Mouse (Mus musculus) thymus, adult 2 months (tissue): ENCODE measurements around the gene Ankzf1. TPM values are rescaled to one million over a fixed set of nuclear protein-coding genes. Genes with fewer than 3 reads are reported as not detected.

Experiments used
- DNase-seq: peaks from one replicate; pipeline ENCODE4 v3.0.0; 2021
- H3K27ac ChIP-seq: fragments of 200-500 bp; 2 replicates; pipeline ENCODE4 v1.5.1; 2012; ENCODE audit warnings: low read length, control low read depth; ENCODE audit not compliant: control insufficient read depth, insufficient read depth
- H3K27me3 ChIP-seq: fragments of 200-500 bp; 2 replicates; pipeline ENCODE4 v1.6.1; 2012; ENCODE audit warnings: mild to moderate bottlenecking, low read length, moderate library complexity, mixed read lengths; ENCODE audit not compliant: control insufficient read depth, insufficient read depth
- H3K36me3 ChIP-seq: fragments of 200-500 bp; 2 replicates; pipeline ENCODE4 v1.6.1; 2012; ENCODE audit warnings: mild to moderate bottlenecking, low read length, moderate library complexity; ENCODE audit not compliant: control insufficient read depth, insufficient read depth
- H3K4me1 ChIP-seq: fragments of 200-500 bp; replicated peaks from 2 replicates; pipeline ENCODE4 v1.6.1; 2012; ENCODE audit warnings: low read length; ENCODE audit not compliant: control insufficient read depth, insufficient read depth
- H3K4me3 ChIP-seq: fragments of 200-500 bp; 2 replicates; pipeline ENCODE4 v1.5.1; 2012; ENCODE audit warnings: mild to moderate bottlenecking, low read length, control low read depth, moderate library complexity; ENCODE audit not compliant: control insufficient read depth, insufficient read depth
- CTCF ChIP-seq: fragments of 200-500 bp; IDR thresholded peaks from 2 replicates; pipeline ENCODE4 v1.5.1; 2012; ENCODE audit warnings: mild to moderate bottlenecking, control low read depth, low read length, moderate library complexity, borderline replicate concordance; ENCODE audit not compliant: control insufficient read depth, poor library complexity, insufficient read depth; ENCODE audit errors: extremely low read depth
- POLR2A ChIP-seq: fragments of 200-500 bp; IDR thresholded peaks from 2 replicates; pipeline ENCODE4 v1.6.1; 2012; ENCODE audit warnings: mild to moderate bottlenecking, low read length, control low read depth, moderate library complexity; ENCODE audit not compliant: control insufficient read depth, poor library complexity, insufficient read depth; ENCODE audit errors: extremely low read depth
- WGBS: fragments of 180-500 bp; shearing (Covaris S2); methylation state at CpG from one replicate; pipeline ENCODE4 v1.1.7; 2018; 5-methylcytosine and 5-hydroxymethylcytosine counted together
- polyA plus RNA-seq: library from polyadenylated mRNA; depleted of rRNA; stranded (reverse); fragments of >200 nt; gene quantifications from 2 replicates; pipeline ENCODE4 v1.2.3, GENCODE M21; 2012; rRNA removed

The Ankzf1 gene
- polyA plus RNA-seq, 1 experiment: 24.0 TPM

- TF ChIP-seq CTCF: no peak
- no peak for TF ChIP-seq POLR2A
- Histone ChIP-seq H3K27me3 (no peaks in the 10 kb centered on the region), H3K36me3 (no peaks in the 10 kb centered on the region), H3K4me3 (no peak overlapping the region), H3K27ac (no peak overlapping the region), H3K4me1 (peaks cover 9% of the 10 kb centered on the region)
- no peak for DNase-seq
- WGBS: 98% methylated on average over 12 of the region's 12 CpGs
Measured at GRCm38 (mm10) chr1:75244175-75244826, 52.4 kb downstream of the Ankzf1 start.

DNA sequence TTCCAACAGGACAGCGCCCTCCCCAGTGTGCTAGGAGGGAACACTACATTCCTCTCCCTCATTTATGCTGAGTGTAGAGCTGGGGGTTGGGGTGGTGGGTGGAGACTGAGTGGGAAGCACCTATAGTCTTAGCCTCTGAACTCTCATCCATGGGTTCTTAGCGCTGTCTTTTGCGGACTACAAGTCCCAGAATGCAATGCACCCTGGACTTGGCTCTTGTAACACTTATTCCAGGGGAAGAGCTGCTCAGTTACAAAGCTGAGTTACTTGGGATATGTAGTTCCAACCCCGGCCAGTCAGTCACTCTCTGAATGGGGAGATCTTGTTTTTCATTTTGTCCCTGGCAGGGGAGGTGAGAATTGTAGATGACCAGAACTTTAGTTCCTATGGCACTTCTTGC is 52.9 kb downstream of the Ankzf1 start:
- no peak for DNase-seq
- Histone ChIP-seq H3K4me3 (no peak overlapping the region), H3K4me1 (peaks cover 9% of the 10 kb centered on the region), H3K27me3 (no peaks in the 10 kb centered on the region), H3K36me3 (no peaks in the 10 kb centered on the region), H3K27ac (no peak overlapping the region)
- TF ChIP-seq POLR2A (no peak), CTCF (no peak)
- 76% methylated on average over 4 of the region's 4 CpGs for WGBS

GRCm38 (mm10) chr1:75247071-75247930 is 55.4 kb downstream of the Ankzf1 start:
- no peak overlapping the region for H3K4me3 ChIP-seq
- no peaks in the 10 kb centered on the region for H3K36me3 ChIP-seq
- no peaks in the 10 kb centered on the region for H3K27me3 ChIP-seq
- H3K4me1 ChIP-seq: peaks cover 22% of the 10 kb centered on the region
- no peak for TF ChIP-seq POLR2A
- WGBS: 94% methylated on average over 16 of the region's 16 CpGs
- H3K27ac ChIP-seq: no peak overlapping the region
- DNase-seq: no peak

- DNase-seq: no peak
- Histone ChIP-seq H3K27me3 (no peaks in the 10 kb centered on the region), H3K36me3 (no peaks in the 10 kb centered on the region), H3K4me3 (no peak overlapping the region), H3K4me1 (peaks cover 22% of the 10 kb centered on the region), H3K27ac (no peak overlapping the region)
- WGBS: 65% methylated on average over 9 of the region's 9 CpGs
- TF ChIP-seq POLR2A (no peak), CTCF (no peak)
Measured at GRCm38 (mm10) chr1:75248041-75248772, 56.3 kb downstream of the Ankzf1 start.

Other genes with a start within 250 kb of the Ankzf1 start
- gene Ihh, start 240.5 kb upstream of the Ankzf1 start, polyA plus RNA-seq: 0.75 and 0.94 TPM in 2 replicates
- 4.7 and 5.5 TPM in 2 replicates for gene Nhej1, start 67.0 kb upstream of the Ankzf1 start, polyA plus RNA-seq
- 1.9 and 2.3 TPM in 2 replicates for gene Slc23a3, start 58.3 kb upstream of the Ankzf1 start, polyA plus RNA-seq
- 126 and 141 TPM in 2 replicates for gene Cnppd1, start 49.4 kb upstream of the Ankzf1 start, polyA plus RNA-seq
- 167 and 179 TPM in 2 replicates for gene Retreg2, start 49.4 kb upstream of the Ankzf1 start, polyA plus RNA-seq
- gene Zfand2b, start 23.5 kb upstream of the Ankzf1 start, polyA plus RNA-seq: 90.8 and 106 TPM in 2 replicates
- 10.2 and 10.9 TPM in 2 replicates for gene Abcb6, start 11.8 kb upstream of the Ankzf1 start, polyA plus RNA-seq
- 79.1 and 81.6 TPM in 2 replicates for gene Atg9a, start within 50 bp of the Ankzf1 start, polyA plus RNA-seq
- gene Glb1l, start 18.7 kb downstream of the Ankzf1 start, polyA plus RNA-seq: 11.7 and 14.4 TPM in 2 replicates
- gene Stk16, start 18.7 kb downstream of the Ankzf1 start, polyA plus RNA-seq: 340 and 342 TPM in 2 replicates
- 139 and 162 TPM in 2 replicates for gene Tuba4a, start 27.7 kb downstream of the Ankzf1 start, polyA plus RNA-seq
- gene A630095N17Rik, start 40.0 kb downstream of the Ankzf1 start, polyA plus RNA-seq: not detected in 2 replicates
- 19.9 and 22.3 TPM in 2 replicates for gene Dnajb2, start 44.3 kb downstream of the Ankzf1 start, polyA plus RNA-seq
- gene Ptprn, start 72.4 kb downstream of the Ankzf1 start, polyA plus RNA-seq: 2.6 and 3.0 TPM in 2 replicates
- 5.6 and 9.0 TPM in 2 replicates for gene Resp18, start 86.3 kb downstream of the Ankzf1 start, polyA plus RNA-seq
- gene Dnpep, start 125.8 kb downstream of the Ankzf1 start, polyA plus RNA-seq: 112 and 132 TPM in 2 replicates
- 6.8 and 31.6 TPM in 2 replicates for gene Des, start 168.2 kb downstream of the Ankzf1 start, polyA plus RNA-seq
- gene Speg, start 183.1 kb downstream of the Ankzf1 start, polyA plus RNA-seq: 11.0 and 12.1 TPM in 2 replicates
- 102 and 128 TPM in 2 replicates for gene Gmppa, start 243.8 kb downstream of the Ankzf1 start, polyA plus RNA-seq